Mouse (Mus musculus): ENCODE results near the gene Gfod1. TPM values are rescaled to one million over a fixed set of nuclear protein-coding genes. Genes with fewer than 3 reads are reported as not detected.
A peak's percentile ranks its signal among the peaks of the same experiment; 100 is the strongest.

Gfod1 gene
- total RNA-seq, 2 experiments from 2014 or later, result 31.8 to 32.0 TPM

- peak in 1 of 2 experiments; percentile 59 for DNase-seq
- intact Hi-C loops (cut with DNase I), result no loop called here
Observed at GRCm38 (mm10) chr13:43212338-43212737, 91.6 kb downstream of the Gfod1 start.

- intact Hi-C loops (cut with DNase I), result no loop called here
- DNase-seq, result no peak
Observed at GRCm38 (mm10) chr13:43210956-43211355, 93.0 kb downstream of the Gfod1 start.

GRCm38 (mm10) chr13:43209560-43209959 is 94.4 kb downstream of the Gfod1 start:
- intact Hi-C loops (cut with DNase I), result no loop called here
- DNase-seq, result no peak

GRCm38 (mm10) chr13:43208914-43209439 is 95.0 kb downstream of the Gfod1 start:
- no peak for DNase-seq
- intact Hi-C loops (cut with DNase I), result no loop called here

GRCm38 (mm10) chr13:43206118-43206683 is 97.8 kb downstream of the Gfod1 start:
- intact Hi-C loops (cut with DNase I), result no loop called here
- no peak for DNase-seq

- no peak for DNase-seq
- intact Hi-C loops (cut with DNase I), result loop anchor here (5.0 kb wide), 1 partner anchor 34 kb away; no protein-coding TSS in a partner anchor
Observed at GRCm38 (mm10) chr13:43203641-43204040, 100.3 kb downstream of the Gfod1 start.

GRCm38 (mm10) chr13:43203234-43203633 is 100.7 kb downstream of the Gfod1 start:
- intact Hi-C loops (cut with DNase I), result loop anchor here (5.0 kb wide), 1 partner anchor 34 kb away; no protein-coding TSS in a partner anchor
- DNase-seq, result peak; percentile 58 to 79

- DNase-seq, result no peak
- intact Hi-C loops (cut with DNase I), result loop anchor here (5.0 kb wide), 1 partner anchor 35 kb away; no protein-coding TSS in a partner anchor
Observed at GRCm38 (mm10) chr13:43202351-43202750, 101.6 kb downstream of the Gfod1 start.

- DNase-seq, result peak; percentile 53 to 67
Observed at GRCm38 (mm10) chr13:43201033-43201432, 102.9 kb downstream of the Gfod1 start.

GRCm38 (mm10) chr13:43200473-43200872 is 103.5 kb downstream of the Gfod1 start:
- intact Hi-C loops (cut with DNase I), result loop anchor here (2.0 to 5.0 kb wide), 3 partner anchors 37 to 102 kb away; no protein-coding TSS in a partner anchor
- DNase-seq, result no peak

More at GRCm38 (mm10) chr13:43201033-43201432, 102.9 kb downstream of the Gfod1 start:
- intact Hi-C loops (cut with DNase I), result loop anchor here (2.0 to 5.0 kb wide), 3 partner anchors 36 to 102 kb away; no protein-coding TSS in a partner anchor

GRCm38 (mm10) chr13:43199749-43200148 is 104.2 kb downstream of the Gfod1 start:
- intact Hi-C loops (cut with DNase I), result loop anchor here (2.0 to 5.0 kb wide), 4 partner anchors 38 to 168 kb away; partner anchors contain the start of gene Sirt5
- peak; percentile 36 to 59 for DNase-seq

- no peak for DNase-seq
- intact Hi-C loops (cut with DNase I), result loop anchor here (5.0 kb wide), 1 partner anchor 168 kb away; the partner anchor contains the start of gene Sirt5
Observed at GRCm38 (mm10) chr13:43199282-43199681, 104.7 kb downstream of the Gfod1 start.

- intact Hi-C loops (cut with DNase I), result loop anchor here (5.0 kb wide), 1 partner anchor 170 kb away; the partner anchor contains the start of gene Sirt5
Observed at GRCm38 (mm10) chr13:43197187-43197586, 106.8 kb downstream of the Gfod1 start.

GRCm38 (mm10) chr13:43196000-43196399 is 108.0 kb downstream of the Gfod1 start:
- intact Hi-C loops (cut with DNase I), result loop anchor here (5.0 kb wide), 1 partner anchor 171 kb away; the partner anchor contains the start of gene Sirt5
- DNase-seq, result peak; percentile 41 to 66

More at GRCm38 (mm10) chr13:43197187-43197586, 106.8 kb downstream of the Gfod1 start:
- no peak for DNase-seq

GRCm38 (mm10) chr13:43193932-43194331 is 110.0 kb downstream of the Gfod1 start:
- no peak for DNase-seq
- intact Hi-C loops (cut with DNase I), result no loop called here

- intact Hi-C loops (cut with DNase I), result no loop called here
Observed at GRCm38 (mm10) chr13:43193266-43193665, 110.7 kb downstream of the Gfod1 start.

GRCm38 (mm10) chr13:43191741-43192192 is 112.2 kb downstream of the Gfod1 start:
- intact Hi-C loops (cut with DNase I), result no loop called here
- DNase-seq, result peak; percentile 56 to 58

More at GRCm38 (mm10) chr13:43193266-43193665, 110.7 kb downstream of the Gfod1 start:
- DNase-seq, result no peak

GRCm38 (mm10) chr13:43191290-43191689 is 112.7 kb downstream of the Gfod1 start:
- intact Hi-C loops (cut with DNase I), result no loop called here
- DNase-seq, result no peak

GRCm38 (mm10) chr13:43187736-43188135 is 116.2 kb downstream of the Gfod1 start:
- intact Hi-C loops (cut with DNase I), result no loop called here
- no peak for DNase-seq

- intact Hi-C loops (cut with DNase I), result loop anchor here (5.0 kb wide), 4 partner anchors 119 to 364 kb away; partner anchors contain the start of genes Gfod1 and Nol7
- no peak for DNase-seq
Observed at GRCm38 (mm10) chr13:43183248-43184055, 120.5 kb downstream of the Gfod1 start.

Measured in heart, postnatal 14 days (tissue).